Mouse (Mus musculus): ENCODE measurements around the gene Nectin4.

Nectin4 gene

DNA sequence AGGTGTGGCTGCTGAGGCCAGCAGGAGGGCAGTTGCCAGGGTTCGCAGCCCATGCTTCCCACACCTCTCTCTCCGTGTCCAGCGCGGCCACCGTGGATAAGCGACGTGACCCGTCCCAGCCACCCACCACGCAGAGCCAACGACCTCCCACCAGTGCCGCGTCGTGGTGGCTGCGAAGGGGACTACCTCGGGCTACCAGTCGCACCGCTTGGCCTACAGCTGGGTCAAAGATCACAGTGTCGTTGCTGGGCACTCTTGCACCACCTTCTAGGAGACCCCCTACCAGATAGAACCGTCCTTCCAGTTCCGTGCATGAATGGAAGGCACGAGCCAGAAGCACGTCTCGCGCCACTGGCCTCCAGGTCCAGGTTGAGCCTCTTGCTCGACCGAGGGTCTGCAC, 9.6 kb upstream of the Nectin4 start:
- no peak for DNase-seq (ENCODE audit: low read depth)

DNA sequence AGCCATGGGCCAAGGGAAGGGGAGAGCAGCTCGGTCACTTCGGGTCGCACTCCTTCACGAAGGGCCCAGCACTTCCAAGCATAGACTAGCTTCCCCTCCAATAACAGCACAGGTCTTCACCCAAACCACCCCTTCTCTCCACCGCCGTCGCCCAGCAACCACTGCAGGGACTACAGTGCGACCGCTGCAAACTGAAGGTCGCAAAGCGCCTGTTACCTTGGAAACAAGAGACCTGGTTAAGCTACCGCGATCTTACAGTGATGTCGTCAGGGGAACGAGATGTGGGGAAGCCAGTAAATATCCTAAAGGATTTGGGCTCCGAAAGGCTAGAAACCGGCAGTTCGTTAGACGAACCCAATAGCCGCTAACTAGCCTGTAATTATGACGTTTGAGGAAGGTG, 9.2 kb upstream of the Nectin4 start, which contains the start of gene Klhdc9:
Gene Klhdc9 (minus strand): TSS at position 143 of the 400 bp plus-strand sequence.
- DNase-seq (ENCODE audit: low read depth) = no peak

DNA sequence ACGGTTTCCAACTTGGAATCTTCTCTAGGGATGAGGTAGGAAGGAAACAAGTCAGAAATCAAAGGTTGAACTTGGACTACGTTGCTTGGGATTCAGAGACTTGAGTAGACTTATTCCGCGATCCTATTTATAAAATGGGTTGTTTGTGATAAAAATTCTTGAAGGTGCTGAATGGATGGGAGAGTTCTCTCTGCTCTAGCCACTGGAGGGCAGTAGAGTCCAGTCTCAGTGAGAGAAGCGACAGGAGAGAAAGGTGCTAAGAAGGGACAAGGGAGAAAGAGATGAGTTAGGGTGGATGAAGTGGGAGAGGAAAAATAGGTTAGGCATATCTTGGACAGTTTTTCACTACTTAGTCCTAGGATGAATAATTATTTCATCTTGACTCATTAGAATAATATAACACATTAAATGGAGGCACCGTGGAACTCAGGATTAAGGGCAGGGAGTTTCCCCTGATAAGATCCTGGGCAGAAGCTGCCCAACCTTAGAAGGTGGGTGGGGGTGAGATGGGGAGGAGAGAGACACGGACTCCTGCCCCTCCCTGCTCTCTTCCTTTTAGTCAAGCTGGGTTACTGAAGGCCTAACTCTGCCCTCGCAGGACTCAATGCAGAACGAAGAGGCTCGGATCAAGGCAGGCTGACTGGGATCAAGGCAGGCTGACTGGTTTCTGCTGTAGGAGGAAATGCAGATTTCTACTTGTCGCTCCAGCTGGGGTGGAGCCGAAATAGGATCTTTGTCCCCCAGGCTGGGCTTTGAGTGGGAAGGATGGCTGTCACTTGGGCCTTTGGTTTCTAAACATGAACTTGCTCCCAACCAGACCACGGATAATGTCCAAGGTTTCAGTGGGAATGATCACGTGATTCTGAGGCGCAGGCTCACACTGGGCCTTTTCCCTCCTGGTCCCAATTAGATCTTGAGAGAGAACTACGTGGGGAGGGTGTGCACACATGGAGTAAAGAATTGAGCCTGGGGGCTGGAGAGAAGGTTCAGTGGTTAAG, 8.5 kb upstream of the Nectin4 start:
- peak; percentile 78 for DNase-seq (ENCODE audit: low read depth)

DNA sequence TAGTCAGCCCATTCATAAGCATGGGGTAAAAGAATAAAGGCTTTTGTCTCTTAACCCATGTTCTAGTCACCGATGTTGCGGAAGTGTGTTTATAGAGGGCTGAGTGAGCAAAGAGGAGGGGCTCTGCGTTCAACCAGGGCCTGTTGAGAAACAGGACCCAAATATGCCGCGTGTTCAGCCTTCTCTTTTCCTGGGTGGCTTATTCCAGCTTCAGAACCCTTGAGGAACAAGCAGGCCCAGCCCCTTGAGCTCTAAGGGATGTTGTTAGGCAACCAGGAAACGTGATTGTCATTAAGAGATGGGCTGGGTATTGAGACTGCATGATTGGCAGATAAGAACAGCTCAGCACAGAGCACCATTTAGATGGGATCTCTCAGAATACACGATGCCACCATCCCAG, 4.0 kb upstream of the Nectin4 start:
- peak; percentile 49 for DNase-seq (ENCODE audit: low read depth)

DNA sequence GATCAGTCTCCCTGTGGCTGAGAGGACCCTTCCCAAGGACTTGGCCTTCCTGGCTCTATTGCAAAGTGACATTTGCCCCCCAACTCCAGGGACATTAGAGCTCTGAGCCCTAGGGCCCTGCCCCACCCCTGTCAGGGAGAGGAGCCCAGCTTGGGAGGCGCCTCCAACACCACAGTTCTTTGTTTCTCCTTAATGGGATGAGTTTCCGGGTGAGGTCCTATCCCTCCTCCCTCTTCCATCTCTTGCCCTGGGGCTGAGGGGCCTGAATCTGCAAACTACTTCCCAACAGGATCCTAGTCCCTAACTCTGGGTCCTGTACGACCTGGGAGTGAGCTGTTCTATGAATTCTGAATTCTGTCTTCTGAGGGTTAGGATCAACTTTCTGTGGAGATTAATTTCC, 3.0 kb downstream of the Nectin4 start:
- no peak for DNase-seq (ENCODE audit: low read depth)

DNA sequence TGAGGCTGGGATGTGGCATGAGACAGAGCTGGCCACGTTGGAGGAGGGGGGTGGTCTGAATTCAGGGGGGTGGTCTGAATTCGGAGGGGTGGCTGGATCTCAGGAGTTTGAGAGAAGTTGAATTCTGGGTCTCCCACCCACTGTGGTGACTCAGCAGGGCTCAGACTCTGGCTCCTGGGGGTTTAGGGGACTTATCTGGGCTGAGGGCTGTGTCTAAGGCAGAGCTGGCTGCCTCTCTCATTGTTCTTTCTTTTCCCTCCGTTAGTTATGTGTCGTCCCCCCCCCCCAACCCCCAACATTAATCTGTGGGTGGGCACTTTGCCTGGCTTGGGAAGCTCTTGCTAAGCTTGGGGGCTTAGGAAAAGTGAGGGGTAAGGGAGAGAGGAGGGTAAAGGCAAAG, 4.0 kb downstream of the Nectin4 start:
- no peak for DNase-seq (ENCODE audit: low read depth)

DNA sequence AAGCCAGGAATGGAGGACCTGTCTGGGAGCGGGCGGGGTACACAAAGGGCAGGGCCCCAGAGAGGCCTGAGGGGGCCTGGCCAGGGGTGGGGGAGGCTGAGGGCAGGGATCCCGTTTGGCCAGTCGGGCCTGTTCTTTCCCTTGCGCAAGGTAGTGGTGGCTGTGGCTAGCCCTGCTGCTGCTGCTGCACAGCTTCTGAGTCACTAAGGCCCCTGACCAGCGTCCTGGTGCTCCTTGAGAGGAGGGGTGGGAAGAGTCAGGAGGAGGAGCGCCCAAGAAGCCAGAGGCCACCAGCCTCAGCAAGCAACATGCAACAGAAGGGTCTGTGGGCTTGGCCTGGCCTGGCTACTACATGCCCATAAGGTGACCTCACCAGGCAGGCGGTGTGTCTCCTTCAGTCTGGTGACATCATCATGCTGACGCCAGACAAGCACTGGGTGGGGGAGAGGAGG, 5.8 kb downstream of the Nectin4 start:
- peak; percentile 89 for DNase-seq (ENCODE audit: low read depth)

DNA sequence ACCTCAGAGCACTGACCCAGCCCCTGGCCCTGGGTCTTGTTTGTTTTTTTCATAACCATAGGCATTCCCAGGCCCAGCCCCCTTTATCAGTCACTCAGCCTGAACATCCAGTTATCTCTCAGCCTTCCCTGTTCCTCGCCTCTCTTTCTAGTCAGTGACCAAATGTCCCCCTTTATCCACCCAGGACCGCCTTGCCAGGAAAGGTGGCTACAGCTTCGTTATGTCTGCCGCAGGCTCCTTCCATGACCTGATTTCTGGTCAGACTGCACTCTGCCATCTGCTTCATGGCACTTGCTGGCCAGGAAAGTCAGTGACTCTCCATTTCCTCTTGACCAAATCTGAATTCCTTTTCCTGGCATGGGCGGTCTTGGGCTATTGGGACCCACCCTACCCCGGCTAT, 8.4 kb downstream of the Nectin4 start:
- no peak for DNase-seq (ENCODE audit: low read depth)

DNA sequence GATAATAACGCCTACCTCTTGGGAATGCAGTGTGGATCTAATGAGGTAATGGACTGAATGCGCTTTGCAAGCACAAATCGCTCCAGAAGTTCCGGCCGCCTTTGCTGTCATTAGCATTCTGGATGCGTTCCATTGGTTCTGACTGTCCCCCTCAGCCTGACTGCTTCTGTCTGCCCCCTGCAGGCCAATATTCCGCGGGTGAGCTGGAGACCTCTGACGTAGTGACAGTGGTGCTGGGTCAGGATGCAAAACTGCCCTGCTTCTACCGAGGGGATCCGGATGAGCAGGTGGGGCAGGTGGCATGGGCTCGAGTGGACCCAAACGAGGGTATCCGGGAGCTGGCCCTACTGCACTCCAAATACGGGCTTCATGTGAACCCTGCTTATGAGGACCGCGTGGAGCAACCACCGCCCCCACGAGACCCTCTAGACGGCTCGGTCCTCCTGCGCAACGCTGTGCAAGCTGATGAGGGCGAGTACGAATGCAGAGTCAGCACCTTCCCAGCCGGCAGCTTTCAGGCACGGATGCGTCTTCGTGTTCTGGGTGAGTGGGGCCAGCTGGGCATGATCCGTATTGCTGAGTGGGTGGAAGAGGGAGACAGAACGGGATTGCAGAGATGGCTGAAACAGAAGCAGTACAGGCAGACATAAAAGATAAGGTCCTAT, 10.2 kb downstream of the Nectin4 start:
- peak; percentile 69 for DNase-seq (ENCODE audit: low read depth)

DNA sequence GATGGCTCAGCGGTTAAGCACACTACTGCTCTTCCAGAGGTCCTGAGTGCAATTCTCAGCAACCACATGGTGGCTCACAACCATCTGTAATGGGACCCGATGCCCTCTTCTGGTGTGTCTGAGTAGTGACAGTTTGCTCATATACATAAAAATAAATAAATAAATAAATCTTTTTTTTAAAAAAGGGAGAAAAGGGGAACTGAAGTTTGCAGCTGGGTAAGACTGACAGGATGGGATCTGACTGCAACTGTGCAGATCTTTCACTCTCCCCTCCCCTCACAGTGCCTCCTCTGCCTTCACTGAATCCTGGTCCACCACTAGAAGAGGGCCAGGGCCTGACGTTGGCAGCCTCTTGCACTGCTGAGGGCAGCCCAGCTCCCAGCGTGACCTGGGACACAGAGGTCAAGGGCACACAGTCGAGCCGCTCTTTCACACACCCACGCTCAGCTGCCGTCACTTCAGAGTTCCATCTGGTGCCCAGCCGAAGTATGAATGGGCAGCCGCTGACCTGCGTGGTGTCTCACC, 12.3 kb downstream of the Nectin4 start:
- DNase-seq (ENCODE audit: low read depth) = peak; percentile 26

DNA sequence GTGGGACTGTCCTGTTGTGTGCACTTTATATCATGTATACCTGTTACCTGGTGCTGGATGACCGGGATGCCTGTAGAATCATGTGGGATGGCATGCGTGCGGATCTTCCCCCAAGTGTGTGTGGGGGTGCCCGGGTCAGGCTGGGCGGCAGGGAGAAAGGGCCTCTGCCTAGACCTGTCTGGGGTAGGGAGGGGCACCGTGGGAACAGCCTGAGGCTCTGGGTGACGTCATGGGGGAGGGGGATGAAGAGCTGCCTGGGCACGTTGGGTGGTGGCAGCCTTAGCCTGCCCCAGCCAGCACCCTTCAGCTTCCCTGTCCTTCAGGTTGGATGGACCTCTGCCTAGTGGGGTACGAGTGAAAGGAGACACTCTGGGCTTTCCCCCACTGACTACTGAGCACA, 14.5 kb downstream of the Nectin4 start:
- DNase-seq (ENCODE audit: low read depth) = no peak

DNA sequence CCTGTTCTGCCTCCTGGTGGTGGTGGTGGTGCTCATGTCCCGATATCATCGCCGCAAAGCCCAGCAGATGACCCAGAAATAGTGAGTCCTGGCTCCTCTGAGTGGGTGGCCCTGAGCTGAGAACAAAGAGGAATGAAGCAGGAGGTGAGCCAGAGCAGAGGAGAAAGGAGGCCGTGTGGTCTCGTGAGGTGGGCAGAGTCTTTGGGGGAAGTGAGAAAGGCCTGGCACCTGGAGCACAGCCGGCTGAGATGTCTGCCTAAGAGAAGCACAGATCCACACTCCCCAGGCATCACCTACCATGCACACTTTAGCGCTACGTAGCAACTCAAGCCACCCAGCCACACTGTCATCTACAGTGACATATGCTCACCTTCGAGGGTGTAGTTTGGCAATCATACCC, 15.3 kb downstream of the Nectin4 start:
- no peak for DNase-seq (ENCODE audit: low read depth)

DNA sequence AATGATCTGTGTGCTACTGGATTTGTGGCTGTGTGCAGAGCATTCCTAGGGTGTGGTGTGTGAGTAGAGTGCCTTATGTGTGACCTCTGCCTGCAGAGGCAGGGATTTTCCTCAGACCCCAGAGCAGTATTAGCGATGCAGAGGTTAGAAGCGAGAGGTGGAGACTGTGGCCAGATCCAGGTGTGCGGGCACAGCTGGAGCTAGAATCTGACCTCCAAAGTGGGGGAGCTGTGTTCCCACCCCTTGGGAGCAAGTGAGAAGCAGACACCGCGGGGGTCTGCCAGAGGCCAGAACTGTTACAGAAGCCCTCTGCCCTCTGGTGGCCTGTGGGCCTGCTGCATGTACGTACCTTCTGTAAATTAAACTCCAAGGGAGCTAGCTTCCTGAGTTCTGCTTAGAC, 17.2 kb downstream of the Nectin4 start:
- peak; percentile 62 for DNase-seq (ENCODE audit: low read depth)

DNA sequence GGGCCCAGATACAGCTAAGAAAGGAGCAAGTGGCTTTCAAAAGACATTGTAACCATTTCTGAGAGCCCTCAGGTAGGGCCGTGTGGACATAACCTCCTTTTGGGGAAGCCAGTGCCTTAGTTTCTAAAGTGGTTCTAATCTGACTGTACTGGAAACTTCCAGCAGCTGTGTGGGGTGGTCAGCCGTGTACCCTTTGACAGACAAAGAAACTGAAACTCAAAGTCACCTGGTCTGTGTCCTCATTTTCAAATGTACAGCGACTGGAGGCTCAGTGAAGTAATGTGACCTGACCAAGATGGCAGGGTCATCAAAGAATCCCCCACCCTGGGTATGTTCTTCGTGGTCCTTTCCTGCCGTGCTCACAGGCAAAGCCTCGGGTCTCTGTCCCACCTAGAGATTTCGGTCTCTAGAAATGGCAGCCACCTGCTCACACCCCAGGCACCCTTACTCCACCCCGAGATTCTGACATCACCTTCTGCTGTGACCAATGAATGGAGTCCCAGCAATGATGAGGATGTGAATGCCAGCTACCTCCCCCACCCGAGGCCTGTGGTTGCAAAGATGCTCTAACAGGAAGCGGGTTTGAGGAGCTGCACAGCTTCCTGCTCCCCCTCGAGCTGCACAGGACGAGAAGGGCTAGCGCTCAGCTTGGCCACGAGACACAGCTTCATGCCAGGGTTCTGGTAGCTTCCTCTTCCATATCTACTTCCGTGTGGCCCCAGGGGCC, 18.6 kb downstream of the Nectin4 start, which contains the start of gene Arhgap30:
Gene Arhgap30 (plus strand): TSS at position 579 of the 727 bp plus-strand sequence.
- peak; percentile 98 for DNase-seq (ENCODE audit: low read depth)

DNA sequence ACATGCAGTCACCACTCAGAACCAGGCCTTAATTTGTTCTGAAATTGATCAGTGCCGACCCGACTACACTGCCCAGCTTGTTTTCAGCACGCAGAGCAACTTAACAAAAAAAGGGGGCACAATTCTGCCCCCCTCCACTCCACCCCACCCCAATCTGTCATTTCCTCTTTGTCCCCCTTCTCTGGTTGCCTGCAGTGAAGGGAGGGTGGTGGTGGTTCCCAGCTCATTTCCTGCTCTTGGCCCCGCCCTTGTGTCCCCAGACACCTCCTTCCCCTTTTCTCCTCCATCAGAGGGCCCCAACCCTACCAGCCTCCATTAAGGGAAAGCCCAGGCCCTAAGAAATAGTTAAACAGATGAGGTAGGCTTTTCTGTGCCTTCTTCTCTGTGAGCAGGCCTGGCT, 20.2 kb downstream of the Nectin4 start:
- DNase-seq (ENCODE audit: low read depth) = peak; percentile 93

DNA sequence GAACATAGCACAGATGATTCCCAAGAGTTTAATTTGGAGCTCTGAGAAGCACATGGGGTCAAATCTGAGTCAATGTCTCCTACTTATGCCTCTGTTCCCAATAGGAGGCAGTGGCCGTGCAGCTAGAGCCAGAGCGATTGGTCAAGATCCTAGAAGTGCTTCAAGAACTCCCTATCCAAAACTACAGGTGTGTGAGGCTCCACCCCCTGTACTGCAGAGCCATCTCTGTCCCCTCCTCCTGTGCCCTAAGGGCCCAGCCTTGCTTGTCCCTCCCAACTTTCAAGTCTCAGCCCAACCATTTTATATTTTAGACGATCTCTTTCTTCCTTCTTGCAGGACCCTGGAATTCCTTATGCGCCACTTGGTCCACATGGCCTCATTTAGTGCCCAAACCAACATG, 31.9 kb downstream of the Nectin4 start:
- DNase-seq (ENCODE audit: low read depth) = no peak

DNA sequence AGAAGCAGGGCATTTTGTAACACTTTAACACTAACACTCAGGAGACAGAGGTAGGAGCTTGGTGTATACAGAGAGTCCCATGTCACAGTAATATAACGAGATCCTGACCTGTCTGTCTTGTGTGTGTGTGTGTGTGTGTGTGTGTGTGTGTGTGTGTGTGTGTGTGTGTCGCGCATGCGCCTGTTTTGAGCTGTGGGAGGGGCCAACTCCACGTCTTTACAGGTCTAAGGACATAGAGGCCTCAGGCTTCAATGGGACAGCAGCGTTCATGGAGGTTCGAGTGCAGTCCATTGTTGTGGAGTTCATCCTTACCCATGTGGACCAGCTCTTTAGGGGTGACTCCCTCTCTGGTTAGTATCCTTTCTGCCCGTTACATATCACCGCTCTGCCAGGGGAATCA, 33.1 kb downstream of the Nectin4 start:
- no peak for DNase-seq (ENCODE audit: low read depth)

DNA sequence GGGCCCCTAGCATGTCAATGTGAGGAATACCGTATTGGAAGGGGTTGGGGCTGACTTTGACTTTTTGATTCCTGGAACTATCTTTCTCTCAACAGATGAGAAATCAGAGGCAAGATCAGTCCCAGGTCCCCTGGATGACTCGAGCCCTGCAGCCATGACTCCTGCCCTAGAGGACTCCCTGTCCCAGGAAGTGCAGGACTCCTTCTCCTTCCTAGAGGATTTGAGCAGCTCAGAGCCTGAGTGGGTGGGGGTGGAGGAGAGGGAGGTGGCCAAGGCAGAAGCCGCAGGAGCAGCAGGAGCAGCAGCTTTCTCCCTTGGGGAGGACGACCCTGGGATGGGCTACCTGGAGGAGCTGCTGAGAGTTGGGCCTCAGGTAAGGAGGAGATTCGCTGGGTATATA, 37.4 kb downstream of the Nectin4 start:
- DNase-seq (ENCODE audit: low read depth) = no peak

DNA sequence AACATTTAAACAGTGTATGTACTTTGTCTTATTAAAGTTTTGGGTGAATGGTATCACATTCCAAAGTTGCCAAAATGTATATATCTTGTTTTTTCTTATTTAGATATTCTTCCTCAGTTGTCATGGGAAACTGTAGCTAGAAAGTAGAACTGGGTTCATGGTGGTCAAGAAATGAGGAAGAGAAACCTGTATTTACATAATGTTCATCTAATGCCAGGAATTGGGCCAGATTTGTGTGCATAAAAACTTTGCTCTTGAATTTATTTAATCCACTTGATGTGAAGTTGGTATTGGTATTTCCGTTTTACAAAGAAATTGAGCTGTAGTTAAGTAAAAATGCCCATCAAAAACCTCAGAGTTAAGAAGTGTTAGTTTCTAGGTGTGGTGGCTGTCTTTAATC, 40.3 kb downstream of the Nectin4 start:
- no peak for DNase-seq (ENCODE audit: low read depth)

DNA sequence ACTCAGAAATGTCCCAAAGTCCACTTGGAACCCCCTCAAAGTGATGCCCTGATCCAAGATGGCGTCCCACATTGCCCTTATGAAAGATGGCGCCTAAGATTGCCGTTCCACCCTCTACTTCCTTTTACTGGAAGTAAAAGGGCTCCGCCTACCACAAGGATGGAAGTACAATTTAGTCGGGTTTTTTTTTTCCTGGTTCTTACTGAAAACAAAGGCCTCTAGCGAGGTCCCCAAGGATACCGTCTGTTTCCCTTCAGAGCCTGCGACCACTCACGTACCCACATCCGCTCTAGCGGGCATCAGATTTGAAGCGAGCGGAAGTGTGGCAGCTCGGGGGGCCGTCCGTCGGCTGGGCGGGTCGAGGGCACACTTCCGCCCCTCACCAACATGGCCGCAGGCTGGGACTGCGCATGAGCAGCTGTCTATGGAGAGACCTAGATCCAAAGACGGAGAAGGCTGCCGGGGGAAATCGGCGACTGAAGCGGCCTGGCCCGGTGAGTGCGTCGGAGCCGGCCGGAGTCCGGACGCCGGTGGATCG, 41.1 kb downstream of the Nectin4 start, which contains the start of gene Usf1:
Gene Usf1 (plus strand): TSS at position 367 of the 538 bp plus-strand sequence.
- peak; percentile 96 for DNase-seq (ENCODE audit: low read depth)

DNA sequence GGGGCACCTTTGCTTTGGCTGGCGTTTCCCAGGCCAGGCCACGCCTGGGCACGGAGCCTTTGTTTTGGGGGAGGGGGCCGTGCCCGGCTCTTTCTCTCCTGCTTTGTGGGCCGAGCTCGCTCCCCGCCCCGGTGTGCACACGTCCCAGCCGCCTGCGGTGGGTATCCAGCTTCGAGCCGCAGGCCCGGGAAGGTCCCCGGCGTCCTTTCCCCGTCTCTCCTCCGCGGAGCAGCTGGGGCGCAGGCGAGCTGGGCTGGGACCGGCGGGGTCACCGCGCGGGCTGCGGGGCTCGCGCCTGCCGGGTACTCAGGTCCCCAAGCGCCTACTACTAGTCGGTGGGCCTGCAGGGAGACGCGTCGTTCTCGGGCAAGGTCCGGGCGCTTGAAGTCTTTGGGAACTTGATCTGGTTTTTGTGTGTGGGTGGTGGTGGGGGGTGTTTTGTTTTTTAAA, 41.6 kb downstream of the Nectin4 start:
- no peak for DNase-seq (ENCODE audit: low read depth)

DNA sequence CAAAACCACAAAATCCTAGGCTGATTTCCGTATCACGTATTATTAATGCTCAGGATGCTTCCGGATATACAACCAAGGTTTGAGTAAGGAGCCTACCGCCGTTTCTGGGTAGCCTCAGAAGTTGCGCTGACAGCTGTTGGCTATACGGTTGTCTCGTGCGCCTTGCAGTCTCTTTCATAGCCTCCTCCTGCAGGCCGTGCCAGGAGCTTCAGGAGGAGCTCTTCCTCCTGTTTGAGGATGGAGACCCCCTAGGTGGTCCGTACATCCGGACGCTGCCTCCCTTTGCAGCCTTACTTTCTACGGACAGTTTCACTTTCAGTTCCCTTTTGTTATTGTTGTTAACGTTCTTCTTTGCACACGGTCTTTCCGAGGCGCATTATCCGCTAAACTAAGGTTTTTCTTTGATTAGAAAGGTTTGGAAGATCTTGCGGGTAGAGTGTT, 42.1 kb downstream of the Nectin4 start:
- peak; percentile 74 for DNase-seq (ENCODE audit: low read depth)
